Mouse (Mus musculus) kidney, embryonic 16.5 days (tissue): ENCODE data around the gene Tmem26. TPM values are rescaled to one million over a fixed set of nuclear protein-coding genes. Genes with fewer than 3 reads are reported as not detected.

Source experiments
- ATAC-seq: fragments of 200-750 bp; cut with Nextera tagmentation; 2 replicates; pipeline ENCODE4 v1.8.0; 2017; ENCODE audit warnings: moderate TSS enrichment; ENCODE audit not compliant: low FRiP score, low TSS enrichment
- H3K27ac ChIP-seq: fragments of 300-500 bp; sonication (generic); 2 replicates; pipeline ENCODE4 v1.5.1; 2014; ENCODE audit warnings: low read length
- H3K27me3 ChIP-seq: fragments of 300-500 bp; sonication (generic); 2 replicates; pipeline ENCODE4 v1.6.1; 2014; ENCODE audit warnings: low read length, control low read depth, mixed read lengths; ENCODE audit not compliant: insufficient read depth
- H3K36me3 ChIP-seq: fragments of 300-500 bp; sonication (generic); 2 replicates; pipeline ENCODE4 v1.6.1; 2014; ENCODE audit warnings: low read length, control low read depth, mixed read lengths; ENCODE audit not compliant: insufficient read depth
- H3K4me1 ChIP-seq: fragments of 300-500 bp; sonication (generic); 2 replicates; pipeline ENCODE4 v1.6.1; 2014; ENCODE audit warnings: low read length, control low read depth, mixed read lengths; ENCODE audit not compliant: insufficient read depth
- H3K4me2 ChIP-seq: fragments of 300-500 bp; sonication (generic); replicated peaks from 2 replicates; pipeline ENCODE4 v1.6.1; 2014; ENCODE audit warnings: low read depth, low read length
- H3K4me3 ChIP-seq: fragments of 300-500 bp; sonication (generic); 2 replicates; pipeline ENCODE4 v1.5.1; 2014; ENCODE audit warnings: mild to moderate bottlenecking, low read length
- H3K9ac ChIP-seq: fragments of 300-500 bp; sonication (generic); replicated peaks from 2 replicates; pipeline ENCODE4 v1.6.1; 2014; ENCODE audit warnings: low read length
- H3K9me3 ChIP-seq: fragments of 300-500 bp; sonication (generic); 2 replicates; pipeline ENCODE4 v1.6.1; 2016; ENCODE audit warnings: low read length, control low read depth
- WGBS: fragments of 180-500 bp; shearing (Covaris S2); extraction: QIAGEN DNeasy Blood & Tissue Kit; methylation state at CpG from one replicate; pipeline ENCODE4 v1.1.7; 2014; 5-methylcytosine and 5-hydroxymethylcytosine counted together
- polyA plus RNA-seq: library from polyadenylated mRNA; unstranded; fragments of >200 nt; fragmentation: Nextera tagmentation; extraction: Ambion mirVana; gene quantifications from 2 replicates; pipeline ENCODE4 v1.2.1, GENCODE M21; 2015

Tmem26 gene
- 8.3 and 8.9 TPM in 2 replicates for polyA plus RNA-seq

GRCm38 (mm10) chr10:68723568-68724360 lies at the start of gene Tmem26:
Tmem26 (plus strand) TSS chr10:68723646.
- no peaks in the 10 kb centered on the region for H3K9me3 ChIP-seq
- H3K4me2 ChIP-seq, result peak within 1 kb of the TSS; percentile 98
- peak within 1 kb of the TSS; percentile 64 for H3K4me3 ChIP-seq
- H3K36me3 ChIP-seq, result no peaks in the 10 kb centered on the region
- H3K9ac ChIP-seq, result peak within 1 kb of the TSS; percentile 52
- H3K27ac ChIP-seq, result no peak within 1 kb of the TSS
- peaks cover 14% of the 10 kb centered on the region for H3K4me1 ChIP-seq
- peak; percentile 87 for ATAC-seq
- WGBS, result under 1% methylated on average over 32 of the region's 32 CpGs
- H3K27me3 ChIP-seq, result peaks cover 3% of the 10 kb centered on the region; the same call in 1 of the 2 replicates

GRCm38 (mm10) chr10:68678678-68679077 lies 44.8 kb upstream of the Tmem26 start:
- no peak overlapping the region for H3K27ac ChIP-seq
- H3K4me3 ChIP-seq, result no peak overlapping the region
- no peaks in the 10 kb centered on the region for H3K36me3 ChIP-seq
- H3K4me2 ChIP-seq, result no peak overlapping the region
- no peaks in the 10 kb centered on the region for H3K27me3 ChIP-seq
- H3K4me1 ChIP-seq, result no peaks in the 10 kb centered on the region
- no peak for ATAC-seq
- H3K9ac ChIP-seq, result no peak overlapping the region
- H3K9me3 ChIP-seq, result no peaks in the 10 kb centered on the region; the same call in 1 of the 2 replicates
- 72% methylated on average over 4 of the region's 4 CpGs for WGBS

- ATAC-seq, result no peak
- 63% methylated on average over 4 of the region's 4 CpGs for WGBS
Observed at GRCm38 (mm10) chr10:68681233-68681632, 42.2 kb upstream of the Tmem26 start.

GRCm38 (mm10) chr10:68685510-68685909 lies 37.9 kb upstream of the Tmem26 start:
- Histone ChIP-seq H3K9me3 (no peaks in the 10 kb centered on the region), H3K4me1 (no peaks in the 10 kb centered on the region), H3K27me3 (no peaks in the 10 kb centered on the region), H3K4me2 (no peak overlapping the region), H3K9ac (no peak overlapping the region), H3K36me3 (no peaks in the 10 kb centered on the region), H3K4me3 (no peak overlapping the region), H3K27ac (no peak overlapping the region)
- no peak for ATAC-seq

More at GRCm38 (mm10) chr10:68681233-68681632, 42.2 kb upstream of the Tmem26 start:
- H3K4me1 ChIP-seq, result no peaks in the 10 kb centered on the region
- no peak overlapping the region for H3K4me2 ChIP-seq
- H3K4me3 ChIP-seq, result no peak overlapping the region
- H3K27ac ChIP-seq, result no peak overlapping the region
- H3K36me3 ChIP-seq, result no peaks in the 10 kb centered on the region
- no peak overlapping the region for H3K9ac ChIP-seq
- no peaks in the 10 kb centered on the region for H3K27me3 ChIP-seq
- H3K9me3 ChIP-seq, result no peaks in the 10 kb centered on the region

GRCm38 (mm10) chr10:68691116-68691515 lies 32.3 kb upstream of the Tmem26 start:
- Histone ChIP-seq H3K27me3 (no peaks in the 10 kb centered on the region), H3K36me3 (no peaks in the 10 kb centered on the region), H3K4me1 (no peaks in the 10 kb centered on the region), H3K9me3 (no peaks in the 10 kb centered on the region), H3K9ac (no peak overlapping the region), H3K4me2 (no peak overlapping the region), H3K27ac (no peak overlapping the region), H3K4me3 (no peak overlapping the region)
- no peak for ATAC-seq
- 79% methylated on average over 7 of the region's 7 CpGs for WGBS

GRCm38 (mm10) chr10:68692401-68692800 lies 31.0 kb upstream of the Tmem26 start:
- ATAC-seq, result no peak

GRCm38 (mm10) chr10:68695760-68696336 lies 27.6 kb upstream of the Tmem26 start:
- Histone ChIP-seq H3K27ac (no peak overlapping the region), H3K4me1 (no peaks in the 10 kb centered on the region), H3K36me3 (no peaks in the 10 kb centered on the region), H3K9me3 (no peaks in the 10 kb centered on the region), H3K4me3 (no peak overlapping the region), H3K4me2 (no peak overlapping the region), H3K9ac (no peak overlapping the region), H3K27me3 (no peaks in the 10 kb centered on the region)
- no peak for ATAC-seq

More at GRCm38 (mm10) chr10:68692401-68692800, 31.0 kb upstream of the Tmem26 start:
- H3K27me3 ChIP-seq, result no peaks in the 10 kb centered on the region
- no peaks in the 10 kb centered on the region for H3K36me3 ChIP-seq
- H3K9me3 ChIP-seq, result no peaks in the 10 kb centered on the region
- WGBS, result 94% methylated on average over 1 of the region's 1 CpGs
- H3K9ac ChIP-seq, result no peak overlapping the region
- H3K4me1 ChIP-seq, result no peaks in the 10 kb centered on the region
- no peak overlapping the region for H3K27ac ChIP-seq
- H3K4me2 ChIP-seq, result no peak overlapping the region
- no peak overlapping the region for H3K4me3 ChIP-seq

GRCm38 (mm10) chr10:68704268-68704667 lies 19.2 kb upstream of the Tmem26 start:
- H3K4me1 ChIP-seq, result no peaks in the 10 kb centered on the region
- H3K36me3 ChIP-seq, result no peaks in the 10 kb centered on the region
- WGBS, result 55% methylated on average over 2 of the region's 2 CpGs
- no peak overlapping the region for H3K4me3 ChIP-seq
- no peak for ATAC-seq
- no peak overlapping the region for H3K9ac ChIP-seq
- H3K27me3 ChIP-seq, result no peaks in the 10 kb centered on the region
- no peak overlapping the region for H3K4me2 ChIP-seq
- H3K27ac ChIP-seq, result no peak overlapping the region
- no peaks in the 10 kb centered on the region for H3K9me3 ChIP-seq

- no peaks in the 10 kb centered on the region for H3K36me3 ChIP-seq
- no peaks in the 10 kb centered on the region for H3K4me1 ChIP-seq
- ATAC-seq, result no peak
- no peaks in the 10 kb centered on the region for H3K9me3 ChIP-seq
- no peak overlapping the region for H3K4me3 ChIP-seq
- no peak overlapping the region for H3K9ac ChIP-seq
- no peak overlapping the region for H3K27ac ChIP-seq
- H3K4me2 ChIP-seq, result no peak overlapping the region
- WGBS, result 66% methylated on average over 4 of the region's 4 CpGs
- H3K27me3 ChIP-seq, result no peaks in the 10 kb centered on the region
Observed at GRCm38 (mm10) chr10:68705471-68706036, 17.9 kb upstream of the Tmem26 start.
